Comparison of ENCODE assay signal across 22 mouse cellular contexts in the genomic region with DNA sequence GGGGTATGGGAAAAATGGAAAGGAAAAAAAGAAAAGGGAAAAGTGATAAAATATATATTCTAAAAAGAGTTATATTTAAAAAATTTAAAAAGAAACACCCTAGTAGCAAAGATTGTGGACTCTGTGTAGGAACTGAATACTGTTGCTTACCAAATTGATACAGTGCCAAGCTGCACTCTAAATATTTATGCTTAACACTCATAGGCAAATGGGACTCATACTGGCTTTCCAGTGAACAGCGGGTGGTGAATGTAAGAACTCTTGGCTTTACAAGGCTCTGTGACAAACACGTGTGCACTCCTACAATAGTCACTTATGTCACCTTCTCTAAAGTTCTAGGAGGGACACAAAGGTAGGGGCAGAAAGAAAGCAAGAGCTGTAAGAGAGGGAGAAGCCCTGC.
A peak's percentile ranks its signal among the peaks of the same experiment; 100 is the strongest.
DNase-seq lines count a peak whose midpoint lies in the region; ATAC-seq and TF ChIP-seq lines count a peak whose summit lies in the region.
"Had no signal": no experiment of that assay in that cellular context is flagged by ENCODE, and none has a peak within 500 bp of the region (broad histone marks: within the 10 kb centered on the region; RNA-seq: fewer than 3 reads in every experiment).

No protein-coding gene starts in this region.

- 43% methylated on average over 2 of the region's 2 CpGs for WGBS in forebrain, embryonic 14.5 days
- 27% methylated on average over 2 of the region's 2 CpGs for WGBS in forebrain, postnatal 0 days
- 49% methylated on average over 2 of the region's 2 CpGs for WGBS in kidney, embryonic 15.5 days
- 52% methylated on average over 2 of the region's 2 CpGs for WGBS in kidney, adult 2 months
- WGBS in lung, embryonic 15.5 days: 27% methylated on average over 2 of the region's 2 CpGs
- 24% methylated on average over 2 of the region's 2 CpGs for WGBS in lung, adult 2 months
- 71% methylated on average over 2 of the region's 2 CpGs for WGBS in hindbrain, embryonic 10.5 days

- ATAC-seq in forebrain, embryonic 14.5 days: no peak
- no peak for ATAC-seq in forebrain, postnatal 0 days
- no peak; the same call in none of the 2 replicates for ATAC-seq in kidney, embryonic 15.5 days (replicated peaks; ENCODE audit: low FRiP score)
- peak; percentile 72; the same call in 1 of the 2 replicates for ATAC-seq in lung, embryonic 15.5 days (ENCODE audit: borderline replicate concordance, extremely low read depth, low FRiP score, low TSS enrichment)
- ATAC-seq: activated CD4-positive, CD25-positive, alpha-beta regulatory T cell, adult 4 months; hindbrain, postnatal 0 days had no signal

- no peaks in the 10 kb centered on the region for H3K27me3 ChIP-seq in forebrain, embryonic 14.5 days (replicated peaks; ENCODE audit: control insufficient read depth, insufficient read depth, low read length)
- H3K27me3 ChIP-seq in forebrain, postnatal 0 days (ENCODE audit: insufficient read depth, low read length): no peaks in the 10 kb centered on the region
- no peaks in the 10 kb centered on the region for H3K27me3 ChIP-seq in kidney, embryonic 15.5 days
- H3K27me3 ChIP-seq in kidney, adult 2 months (replicated peaks; ENCODE audit: control insufficient read depth, insufficient read depth, low read length): no peaks in the 10 kb centered on the region
- H3K27me3 ChIP-seq in lung, embryonic 15.5 days: no peaks in the 10 kb centered on the region
- H3K27me3 ChIP-seq in hindbrain, embryonic 10.5 days (ENCODE audit: insufficient read depth, poor library complexity, severe bottlenecking): no peaks in the 10 kb centered on the region
- H3K27me3 ChIP-seq: embryonic facial prominence, embryonic 13.5 days; heart, embryonic 13.5 days; hindbrain, embryonic 13.5 days; Patski had no signal

- no peak overlapping the region for H3K4me3 ChIP-seq in forebrain, embryonic 14.5 days (ENCODE audit: low read depth, low read length)
- H3K4me3 ChIP-seq in forebrain, postnatal 0 days (ENCODE audit: low read depth, low read length): no peak overlapping the region
- no peak overlapping the region for H3K4me3 ChIP-seq in kidney, embryonic 15.5 days (replicated peaks)
- H3K4me3 ChIP-seq in kidney, adult 2 months (ENCODE audit: insufficient read depth, low read depth, low read length): no peak overlapping the region
- no peak overlapping the region for H3K4me3 ChIP-seq in lung, embryonic 15.5 days
- H3K4me3 ChIP-seq in lung, adult 2 months (replicated peaks; ENCODE audit: extremely low read depth, low read depth, low read length): no peak overlapping the region
- H3K4me3 ChIP-seq in hindbrain, embryonic 10.5 days: no peak overlapping the region
- H3K4me3 ChIP-seq: embryonic facial prominence, embryonic 13.5 days; gastrocnemius, adult 2 months; heart, embryonic 13.5 days; hindbrain, embryonic 13.5 days had no signal

- TF ChIP-seq CTCF in forebrain, postnatal 0 days (IDR thresholded peaks at IDR 0.05; ENCODE audit: low read depth): no peak
- TF ChIP-seq CTCF in kidney, adult 2 months (conservative IDR thresholded peaks at IDR 0.05; ENCODE audit: insufficient read depth, insufficient read length, low read depth, low read length): no peak
- TF ChIP-seq CTCF in lung, adult 2 months (IDR thresholded peaks at IDR 0.05; ENCODE audit: insufficient read depth, low read length): no peak

- H3K27ac ChIP-seq in forebrain, embryonic 14.5 days (ENCODE audit: low read depth, low read length): no peak overlapping the region
- no peak overlapping the region for H3K27ac ChIP-seq in forebrain, postnatal 0 days (ENCODE audit: low read depth, low read length)
- H3K27ac ChIP-seq in kidney, embryonic 15.5 days: peak overlapping the region; percentile 68
- no peak overlapping the region for H3K27ac ChIP-seq in kidney, adult 2 months (ENCODE audit: insufficient read depth, low read depth, low read length)
- H3K27ac ChIP-seq in lung, embryonic 15.5 days: no peak overlapping the region
- H3K27ac ChIP-seq in hindbrain, embryonic 10.5 days: no peak overlapping the region
- H3K27ac ChIP-seq: embryonic facial prominence, embryonic 13.5 days; gastrocnemius, adult 2 months; heart, embryonic 13.5 days; hindbrain, embryonic 13.5 days; hindbrain, postnatal 0 days had no signal

- no peak overlapping the region for H3K9ac ChIP-seq in forebrain, embryonic 14.5 days (ENCODE audit: low read length)
- H3K9ac ChIP-seq in forebrain, postnatal 0 days: no peak overlapping the region
- H3K9ac ChIP-seq in kidney, embryonic 15.5 days: no peak overlapping the region
- H3K9ac ChIP-seq in lung, embryonic 15.5 days: no peak overlapping the region
- H3K9ac ChIP-seq: embryonic facial prominence, embryonic 13.5 days; heart, embryonic 13.5 days; hindbrain, embryonic 13.5 days had no signal

- H3K4me1 ChIP-seq in forebrain, embryonic 14.5 days (ENCODE audit: control insufficient read depth, insufficient read depth, low read length): no peaks in the 10 kb centered on the region
- H3K4me1 ChIP-seq in forebrain, postnatal 0 days (ENCODE audit: insufficient read depth): no peaks in the 10 kb centered on the region
- H3K4me1 ChIP-seq in kidney, embryonic 15.5 days: no peaks in the 10 kb centered on the region
- H3K4me1 ChIP-seq in kidney, adult 2 months (ENCODE audit: control insufficient read depth, insufficient read depth, low read length): no peaks in the 10 kb centered on the region
- no peaks in the 10 kb centered on the region for H3K4me1 ChIP-seq in lung, embryonic 15.5 days
- H3K4me1 ChIP-seq in lung, adult 2 months (ENCODE audit: control insufficient read depth, insufficient read depth, low read length): no peaks in the 10 kb centered on the region
- no peaks in the 10 kb centered on the region for H3K4me1 ChIP-seq in hindbrain, embryonic 10.5 days (replicated peaks)
- H3K4me1 ChIP-seq: embryonic facial prominence, embryonic 13.5 days; heart, embryonic 13.5 days; hindbrain, embryonic 13.5 days had no signal

- H3K36me3 ChIP-seq in forebrain, embryonic 14.5 days (ENCODE audit: control insufficient read depth, insufficient read depth, low read length): no peaks in the 10 kb centered on the region
- H3K36me3 ChIP-seq in forebrain, postnatal 0 days (ENCODE audit: insufficient read depth): no peaks in the 10 kb centered on the region
- no peaks in the 10 kb centered on the region for H3K36me3 ChIP-seq in kidney, embryonic 15.5 days
- H3K36me3 ChIP-seq in kidney, adult 2 months (ENCODE audit: control insufficient read depth, insufficient read depth, low read length): no peaks in the 10 kb centered on the region
- H3K36me3 ChIP-seq in lung, embryonic 15.5 days: no peaks in the 10 kb centered on the region
- no peaks in the 10 kb centered on the region for H3K36me3 ChIP-seq in hindbrain, embryonic 10.5 days
- H3K36me3 ChIP-seq: embryonic facial prominence, embryonic 13.5 days; heart, embryonic 13.5 days; hindbrain, embryonic 13.5 days had no signal

- H3K4me2 ChIP-seq in forebrain, embryonic 14.5 days (ENCODE audit: low read length): no peak overlapping the region
- H3K4me2 ChIP-seq in forebrain, postnatal 0 days (ENCODE audit: low read depth): no peak overlapping the region
- no peak overlapping the region for H3K4me2 ChIP-seq in kidney, embryonic 15.5 days
- H3K4me2 ChIP-seq in lung, embryonic 15.5 days: no peak overlapping the region
- H3K4me2 ChIP-seq: embryonic facial prominence, embryonic 13.5 days; heart, embryonic 13.5 days; hindbrain, embryonic 13.5 days had no signal

- DNase-seq in forebrain, embryonic 14.5 days (ENCODE audit: low spot score): peak; percentile 38
- DNase-seq in forebrain, postnatal 0 days: no peak
- DNase-seq in kidney, adult 2 months: no peak
- DNase-seq in lung, adult 2 months: no peak
- DNase-seq in NIH3T3 (ENCODE audit: low read depth): peak; percentile 18
- no peak for DNase-seq in hindbrain, embryonic 10.5 days (ENCODE audit: low spot score)
- DNase-seq: adrenal gland, postnatal 14 days; cerebellum, adult 18-20 months; cerebellum, adult 9-11 months; cerebellum, postnatal 36 days; gastrocnemius, adult 2 months; gastrocnemius, postnatal 25 days; heart, postnatal 10 days; heart, postnatal 4 days had no signal

- no peaks in the 10 kb centered on the region for H3K9me3 ChIP-seq in forebrain, embryonic 14.5 days (replicated peaks; ENCODE audit: control insufficient read depth, low read length)
- H3K9me3 ChIP-seq in forebrain, postnatal 0 days (ENCODE audit: low read length): no peaks in the 10 kb centered on the region
- 0 out of 2 replicates have a peak, but pooled peaks cover 2% of the 10 kb centered on the region for H3K9me3 ChIP-seq in kidney, embryonic 15.5 days (replicated peaks)
- no peaks in the 10 kb centered on the region for H3K9me3 ChIP-seq in lung, embryonic 15.5 days
- no peaks in the 10 kb centered on the region for H3K9me3 ChIP-seq in hindbrain, embryonic 10.5 days
- H3K9me3 ChIP-seq: embryonic facial prominence, embryonic 13.5 days; heart, embryonic 13.5 days; hindbrain, embryonic 13.5 days had no signal

- no peak for TF ChIP-seq POLR2A in kidney, adult 2 months (IDR thresholded peaks at IDR 0.05; ENCODE audit: low read depth, low read length)
- TF ChIP-seq POLR2A in lung, adult 2 months (IDR thresholded peaks at IDR 0.05; ENCODE audit: borderline replicate concordance, extremely low read depth, low read depth, low read length): no peak

Comparison
In these comparisons a context has a peak if more than half of its experiments do, and no peak if none do; other contexts are left out.
1. DNase-seq: peak in forebrain, embryonic 14.5 days (single experiment) and NIH3T3 (single experiment); none in forebrain, postnatal 0 days (single experiment), kidney, adult 2 months (single experiment), lung, adult 2 months (single experiment) and hindbrain, embryonic 10.5 days (single experiment).